Mouse (Mus musculus): ENCODE data around the gene Sdhaf3. TPM values are rescaled to one million over a fixed set of nuclear protein-coding genes. Genes with fewer than 3 reads are reported as not detected.

The Sdhaf3 gene
- polyA plus RNA-seq (2014; fragmentation: Illumina TruSeq; extraction: RNeasy Lipid Tissue Mini Kit (QIAGEN cat#74804); ENCODE audit: low read depth, low replicate concordance) = 5.7 TPM

DNA sequence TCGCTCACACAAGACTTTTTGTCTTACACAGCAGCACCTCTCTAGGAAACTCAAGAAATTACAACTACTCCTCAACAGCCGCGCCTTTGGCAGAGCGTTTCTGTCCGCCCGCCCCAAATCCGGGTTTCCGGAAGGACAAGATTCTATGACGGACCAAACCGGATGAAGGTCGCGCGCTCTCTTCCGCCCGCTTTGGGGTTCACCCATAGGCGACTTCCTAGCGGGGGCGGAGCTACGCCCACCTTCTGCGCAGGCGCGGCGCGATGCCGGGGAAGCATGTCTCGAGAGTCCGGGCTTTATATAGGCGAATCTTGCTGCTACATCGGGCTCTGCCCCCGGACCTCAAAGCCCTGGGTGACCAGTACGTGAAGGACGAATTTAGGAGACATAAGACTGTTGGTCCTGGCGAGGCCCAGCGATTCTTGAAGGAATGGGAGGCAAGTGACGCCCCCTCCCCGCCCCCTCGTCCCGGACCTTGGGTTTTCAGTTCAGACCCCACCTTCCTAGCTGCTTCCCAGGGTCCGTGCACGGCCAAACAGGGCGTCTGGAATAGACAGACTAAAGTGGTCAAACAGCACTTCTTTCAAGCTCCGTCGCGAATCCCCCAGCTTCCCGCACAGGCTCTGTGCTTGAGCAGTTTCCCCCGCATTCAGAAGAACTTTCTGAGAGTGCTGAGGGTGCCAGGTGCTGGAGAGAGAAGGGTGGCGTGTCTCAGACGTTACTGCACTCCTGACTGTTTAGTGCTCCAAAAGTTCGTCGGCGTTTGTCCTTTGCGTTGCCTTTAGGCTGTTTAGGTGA is at the start of gene Sdhaf3:
TSS of gene Sdhaf3 (plus strand) at position 241 of the 798 bp plus-strand sequence.

Other genes starting within 250 kb of the Sdhaf3 start
- gene Dlx6, start 92.7 kb upstream of the Sdhaf3 start, polyA plus RNA-seq (2014; fragmentation: Illumina TruSeq; extraction: RNeasy Lipid Tissue Mini Kit (QIAGEN cat#74804); ENCODE audit: low read depth, low replicate concordance) = not detected
- not detected for gene Dlx5, start 73.9 kb upstream of the Sdhaf3 start, polyA plus RNA-seq (2014; fragmentation: Illumina TruSeq; extraction: RNeasy Lipid Tissue Mini Kit (QIAGEN cat#74804); ENCODE audit: low read depth, low replicate concordance)

Measured in heart, adult 10 weeks (tissue).